ENCODE assay signal across 25 mouse cellular contexts in the genomic region with DNA sequence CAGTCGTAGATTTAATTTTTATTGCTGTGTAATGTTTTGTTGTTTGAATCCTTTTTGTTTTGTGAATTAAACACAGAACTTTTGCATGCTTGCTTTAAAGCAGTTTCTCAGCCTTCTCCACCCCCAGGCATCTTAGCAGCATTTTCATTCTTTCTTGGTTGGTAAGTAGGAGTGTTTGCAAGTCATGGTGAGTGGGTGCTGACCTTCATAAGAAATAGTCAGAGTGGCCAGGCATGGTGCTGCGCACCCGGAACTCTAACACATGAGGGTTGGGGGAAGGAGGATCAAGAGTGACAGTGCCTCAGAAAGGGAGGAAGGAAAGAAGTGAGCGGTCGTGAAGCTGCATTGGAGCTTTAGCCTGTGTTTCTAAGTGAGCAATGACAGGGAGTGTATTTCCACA.
"Had no signal": no experiment of that assay in that cellular context is flagged by ENCODE, and none has a peak within 500 bp of the region (broad histone marks: within the 10 kb centered on the region; RNA-seq: fewer than 3 reads in every experiment).

No protein-coding gene starts in this region.

- H3K27ac ChIP-seq: kidney, postnatal 0 days; layer of hippocampus, adult 2 months; limb, embryonic 12.5 days; limb, embryonic 15.5 days; liver, embryonic 14.5 days; macrophage; midbrain, embryonic 12.5 days; neural tube, embryonic 13.5 days; stomach, postnatal 0 days had no signal

- H3K9ac ChIP-seq: limb, embryonic 12.5 days; limb, embryonic 15.5 days; liver, embryonic 14.5 days; liver, postnatal 0 days; lung, embryonic 14.5 days; midbrain, embryonic 12.5 days; neural tube, embryonic 13.5 days had no signal

- H3K4me2 ChIP-seq: limb, embryonic 12.5 days; limb, embryonic 15.5 days; liver, embryonic 11.5 days; lung, embryonic 14.5 days; midbrain, embryonic 12.5 days; neural tube, embryonic 13.5 days had no signal

- H3K9me3 ChIP-seq: limb, embryonic 12.5 days; limb, embryonic 15.5 days; midbrain, embryonic 12.5 days; neural tube, embryonic 13.5 days had no signal

- H3K4me3 ChIP-seq: layer of hippocampus, adult 2 months; limb, embryonic 12.5 days; limb, embryonic 15.5 days; midbrain, embryonic 12.5 days; myocyte; neural tube, embryonic 13.5 days had no signal

- DNase-seq: kidney, adult 2 months; kidney, postnatal 25 days; layer of hippocampus, adult 9-11 months; left cerebral cortex, postnatal 4 days; liver, postnatal 0 days; lung, embryonic 14.5 days; retina, postnatal 1 day; right cerebral cortex, postnatal 4 days; thymus, adult 2 months; thymus, postnatal 14 days; thymus, postnatal 4 days had no signal

- H3K4me1 ChIP-seq: limb, embryonic 12.5 days; limb, embryonic 15.5 days; midbrain, embryonic 12.5 days; neural tube, embryonic 13.5 days had no signal

- H3K27me3 ChIP-seq: limb, embryonic 12.5 days; limb, embryonic 15.5 days; midbrain, embryonic 12.5 days; neural tube, embryonic 13.5 days had no signal

- ATAC-seq: intestine, postnatal 0 days; liver, postnatal 0 days; lung, postnatal 0 days; midbrain, embryonic 16.5 days had no signal
